Comparison of ENCODE assay signal across 12 mouse cellular contexts in genomic region chr9:49273566-49273965, GRCm38 (mm10). TPM values are rescaled to one million over a fixed set of nuclear protein-coding genes. Genes with fewer than 3 reads are reported as not detected.
DNase-seq lines count a peak whose midpoint lies in the region.
"Had no signal": no experiment of that assay in that cellular context is flagged by ENCODE, and none has a peak within 500 bp of the region (broad histone marks: within the 10 kb centered on the region; RNA-seq: fewer than 3 reads in every experiment).

No protein-coding gene starts in this region.

- intact Hi-C loops in left cerebral cortex, postnatal 36 days (cut with DNase I): no loop called here

- peak; percentile 16 for DNase-seq in cerebellum, adult 9-11 months
- DNase-seq in cerebellum, postnatal 14 days: no peak
- peak; percentile 45 for DNase-seq in left cerebral cortex, adult 11 months (ENCODE audit: low spot score)
- DNase-seq in left cerebral cortex, postnatal 36 days (ENCODE audit: low spot score in 2 of 2): no peak
- peak; percentile 3 for DNase-seq in adipocyte (ENCODE audit: low spot score)
- peak; percentile 4 to 30 for DNase-seq in left cerebral cortex, adult 8-10 months (ENCODE audit: low spot score in 2 of 2)
- DNase-seq in adrenal gland, postnatal 25 days: no peak
- DNase-seq in heart, adult 9 months (ENCODE audit: low spot score in 2 of 2): no peak
- DNase-seq: B cell, adult 2 months; spleen, adult 18-20 months; thymus, postnatal 14 days had no signal

RNA-seq across cellular contexts. Expression of gene Gm4894, which starts 23.2 kb away (rescaled TPM):
- total RNA-seq in left cerebral cortex, postnatal 36 days (2021): not detected
- not detected for total RNA-seq in left cerebral cortex, adult 8-10 months (2022)
- total RNA-seq in adrenal gland, postnatal 25 days (2021): not detected in 2 replicates
- total RNA-seq: adrenal gland, postnatal 4 days had no signal

Comparison
In these comparisons a context has a peak if more than half of its experiments do, and no peak if none do; other contexts are left out.
1. DNase-seq: peak in cerebellum, adult 9-11 months (single experiment), left cerebral cortex, adult 11 months (single experiment), adipocyte (single experiment) and left cerebral cortex, adult 8-10 months (2 of 2); none in cerebellum, postnatal 14 days (0 of 2), left cerebral cortex, postnatal 36 days (0 of 2), adrenal gland, postnatal 25 days (single experiment) and heart, adult 9 months (0 of 2).